Mouse (Mus musculus) MEL (cell line): Measurements from ENCODE around the gene Srcap. TPM values are rescaled to one million over a fixed set of nuclear protein-coding genes. Genes with fewer than 3 reads are reported as not detected.

Experiments
- DNase-seq: peaks from one replicate; pipeline ENCODE4 v3.0.0; 2011; ENCODE audit warnings: low read depth, low spot score
- H3K27ac ChIP-seq: 2 replicates; pipeline ENCODE4 v1.5.1; 2012; ENCODE audit warnings: low read depth, mild to moderate bottlenecking, control low read depth, low read length, moderate library complexity; ENCODE audit not compliant: control insufficient read depth
- H3K27me3 ChIP-seq, 2 experiments: fragments of 150-350 bp in 1 of 2; sonication (generic) in 1 of 2; 2 replicates each; pipeline ENCODE4 v1.6.1; 2012; ENCODE audit warnings: low read length in 2 of 2, mild to moderate bottlenecking in 2 of 2, improper control_type of control experiment in 1 of 2, moderate library complexity in 1 of 2; ENCODE audit not compliant: insufficient read depth in 2 of 2, control insufficient read depth in 1 of 2
- H3K36me3 ChIP-seq, 2 experiments: 2 replicates each; pipeline ENCODE4 v1.6.1; 2012 to 2014; ENCODE audit warnings: low read length in 2 of 2, improper control_type of control experiment in 1 of 2, inconsistent platforms in 1 of 2, mild to moderate bottlenecking in 1 of 2; ENCODE audit not compliant: insufficient read depth in 2 of 2, control insufficient read depth in 1 of 2
- H3K4me1 ChIP-seq, 2 experiments: fragments of 150-350 bp in 1 of 2; sonication (generic) in 1 of 2; 2 replicates each; pipeline ENCODE4 v1.6.1; 2012; ENCODE audit warnings: low read length in 2 of 2, improper control_type of control experiment in 1 of 2, mild to moderate bottlenecking in 1 of 2; ENCODE audit not compliant: insufficient read depth in 2 of 2, control insufficient read depth in 1 of 2
- H3K4me3 ChIP-seq, 2 experiments: fragments of 150-350 bp in 1 of 2; sonication (generic) in 1 of 2; 2 replicates each; pipeline ENCODE4 v1.5.1; 2012; ENCODE audit warnings: low read depth in 2 of 2, low read length in 2 of 2, mild to moderate bottlenecking in 2 of 2, moderate library complexity in 2 of 2, control low read depth in 1 of 2, improper control_type of control experiment in 1 of 2; ENCODE audit not compliant: control insufficient read depth in 1 of 2, insufficient read depth in 1 of 2
- H3K79me2 ChIP-seq: 2 replicates; pipeline ENCODE4 v1.6.1; 2012; ENCODE audit warnings: mild to moderate bottlenecking, low read length, moderate library complexity; ENCODE audit not compliant: control insufficient read depth, poor library complexity, insufficient read depth
- H3K9ac ChIP-seq: 2 replicates; pipeline ENCODE4 v1.6.1; 2012; ENCODE audit warnings: low read depth, mild to moderate bottlenecking, control low read depth, low read length, moderate library complexity; ENCODE audit not compliant: control insufficient read depth, poor library complexity, severe bottlenecking
- H3K9me3 ChIP-seq: fragments of 150-350 bp; sonication (generic); replicated peaks from 2 replicates; pipeline ENCODE4 v1.6.1; 2012; ENCODE audit warnings: mild to moderate bottlenecking, low read length, improper control_type of control experiment, moderate library complexity; ENCODE audit not compliant: insufficient read depth
- BHLHE40 ChIP-seq: IDR thresholded peaks from 2 replicates; pipeline ENCODE4 v1.6.1; 2012; ENCODE audit warnings: low read depth, mild to moderate bottlenecking, inconsistent platforms, low read length, improper control_type of control experiment, borderline replicate concordance
- CHD1 ChIP-seq: IDR thresholded peaks from 2 replicates; pipeline ENCODE4 v1.6.1; 2012; ENCODE audit warnings: low read depth, mild to moderate bottlenecking, inconsistent platforms, low read length, improper control_type of control experiment
- CHD2 ChIP-seq: IDR thresholded peaks from 2 replicates; pipeline ENCODE4 v1.6.1; 2011; ENCODE audit warnings: low read length, improper control_type of control experiment
- CTCF ChIP-seq, 3 experiments: IDR thresholded peaks in 2 of 3; conservative IDR thresholded peaks in 1 of 3; 2 replicates each; pipeline ENCODE4 v1.5.1; 2011 to 2012; ENCODE audit warnings: low read length in 3 of 3, low read depth in 2 of 3, mild to moderate bottlenecking in 2 of 3, improper control_type of control experiment in 1 of 3, inconsistent platforms in 1 of 3, mixed read lengths in 1 of 3, moderate library complexity in 1 of 3; ENCODE audit not compliant: control insufficient read depth in 1 of 3, insufficient read depth in 1 of 3, poor library complexity in 1 of 3, severe bottlenecking in 1 of 3
- E2F4 ChIP-seq: IDR thresholded peaks from 2 replicates; pipeline ENCODE4 v1.6.1; 2011; ENCODE audit warnings: low read depth, low read length, improper control_type of control experiment, borderline replicate concordance
- ELF1 ChIP-seq: IDR thresholded peaks from 2 replicates; pipeline ENCODE4 v1.6.1; 2014; ENCODE audit warnings: low read depth, mild to moderate bottlenecking, inconsistent platforms, low read length, improper control_type of control experiment, moderate library complexity
- EP300 ChIP-seq, 2 experiments: IDR thresholded peaks; 2 replicates each; pipeline ENCODE4 v1.6.1; 2011; ENCODE audit warnings: improper control_type of control experiment in 2 of 2, low read length in 2 of 2, low read depth in 1 of 2, mild to moderate bottlenecking in 1 of 2
- GABPA ChIP-seq: IDR thresholded peaks from 2 replicates; pipeline ENCODE4 v1.6.1; 2012; ENCODE audit warnings: low read depth, mild to moderate bottlenecking, inconsistent platforms, low read length, improper control_type of control experiment, moderate library complexity
- GATA1 ChIP-seq: IDR thresholded peaks from 2 replicates; pipeline ENCODE4 v1.6.1; 2011; ENCODE audit warnings: low read depth, low read length, improper control_type of control experiment
- HCFC1 ChIP-seq: IDR thresholded peaks from 2 replicates; pipeline ENCODE4 v1.6.1; 2012; ENCODE audit warnings: low read depth, mild to moderate bottlenecking, inconsistent platforms, low read length, improper control_type of control experiment, moderate library complexity
- JUND ChIP-seq: IDR thresholded peaks from 2 replicates; pipeline ENCODE4 v1.6.1; 2011; ENCODE audit warnings: low read depth, mild to moderate bottlenecking, improper control_type of control experiment, low read length
- KAT2A ChIP-seq: conservative IDR thresholded peaks from 2 replicates; pipeline ENCODE4 v1.6.1; 2012; ENCODE audit warnings: low read depth, low read length, improper control_type of control experiment, inconsistent platforms
- MAFK ChIP-seq: IDR thresholded peaks from 2 replicates; pipeline ENCODE4 v1.6.1; 2011; ENCODE audit warnings: low read depth, mild to moderate bottlenecking, low read length, improper control_type of control experiment, borderline replicate concordance
- MAX ChIP-seq: IDR thresholded peaks from 2 replicates; pipeline ENCODE4 v1.6.1; 2011; ENCODE audit warnings: low read length, improper control_type of control experiment
- MAZ ChIP-seq: IDR thresholded peaks from 2 replicates; pipeline ENCODE4 v1.6.1; 2012; ENCODE audit warnings: low read depth, mild to moderate bottlenecking, inconsistent platforms, low read length, improper control_type of control experiment
- MEF2A ChIP-seq: IDR thresholded peaks from 2 replicates; pipeline ENCODE4 v1.6.1; 2014; ENCODE audit warnings: low read depth, mild to moderate bottlenecking, inconsistent platforms, low read length, improper control_type of control experiment; ENCODE audit not compliant: poor library complexity, insufficient replicate concordance, severe bottlenecking; ENCODE audit errors: extremely low read depth
- MXI1 ChIP-seq: IDR thresholded peaks from 2 replicates; pipeline ENCODE4 v1.6.1; 2011; ENCODE audit warnings: mild to moderate bottlenecking, low read depth, low read length, improper control_type of control experiment
- MYB ChIP-seq: IDR thresholded peaks from 2 replicates; pipeline ENCODE4 v1.6.1; 2011; ENCODE audit warnings: mild to moderate bottlenecking, low read depth, low read length, improper control_type of control experiment
- MYC ChIP-seq: IDR thresholded peaks from 2 replicates; pipeline ENCODE4 v1.6.1; 2011; ENCODE audit warnings: low read depth, mild to moderate bottlenecking, low read length, improper control_type of control experiment, moderate library complexity
- NELFE ChIP-seq: IDR thresholded peaks from 2 replicates; pipeline ENCODE4 v1.6.1; 2011; ENCODE audit warnings: low read depth, low read length, improper control_type of control experiment
- NRF1 ChIP-seq: IDR thresholded peaks from 2 replicates; pipeline ENCODE4 v1.6.1; 2014; ENCODE audit warnings: low read depth, mild to moderate bottlenecking, inconsistent platforms, low read length, improper control_type of control experiment, moderate library complexity; ENCODE audit not compliant: poor library complexity, insufficient read depth, severe bottlenecking
- POLR2A ChIP-seq, 2 experiments: IDR thresholded peaks; 2 replicates each; pipeline ENCODE4 v1.6.1; 2011 to 2012; ENCODE audit warnings: low read length in 2 of 2, mild to moderate bottlenecking in 2 of 2, control low read depth in 1 of 2, improper control_type of control experiment in 1 of 2, low read depth in 1 of 2, moderate library complexity in 1 of 2; ENCODE audit not compliant: control insufficient read depth in 1 of 2, insufficient read depth in 1 of 2, poor library complexity in 1 of 2
- POLR2AphosphoS2 ChIP-seq: IDR thresholded peaks from 2 replicates; pipeline ENCODE4 v1.6.1; 2011; ENCODE audit warnings: low read length, improper control_type of control experiment
- RAD21 ChIP-seq: IDR thresholded peaks from 2 replicates; pipeline ENCODE4 v1.6.1; 2011; ENCODE audit warnings: mild to moderate bottlenecking, low read depth, low read length, improper control_type of control experiment
- RCOR1 ChIP-seq: IDR thresholded peaks from 2 replicates; pipeline ENCODE4 v1.6.1; 2012; ENCODE audit warnings: low read depth, mild to moderate bottlenecking, inconsistent platforms, low read length, improper control_type of control experiment
- SIN3A ChIP-seq: IDR thresholded peaks from 2 replicates; pipeline ENCODE4 v1.6.1; 2012; ENCODE audit warnings: low read length, improper control_type of control experiment, inconsistent platforms
- TAL1 ChIP-seq: IDR thresholded peaks from 2 replicates; pipeline ENCODE4 v1.6.1; 2012; ENCODE audit warnings: mild to moderate bottlenecking, inconsistent platforms, low read length, moderate library complexity, mixed read lengths
- TBP ChIP-seq: IDR thresholded peaks from 2 replicates; pipeline ENCODE4 v1.8.0; 2011; ENCODE audit warnings: low read depth, low read length, improper control_type of control experiment
- TCF12 ChIP-seq: IDR thresholded peaks from 2 replicates; pipeline ENCODE4 v1.6.1; 2014; ENCODE audit warnings: low read depth, mild to moderate bottlenecking, inconsistent platforms, low read length, improper control_type of control experiment, moderate library complexity
- UBTF ChIP-seq: IDR thresholded peaks from 2 replicates; pipeline ENCODE4 v1.6.1; 2012; ENCODE audit warnings: low read depth, mild to moderate bottlenecking, inconsistent platforms, low read length, improper control_type of control experiment, moderate library complexity, borderline replicate concordance; ENCODE audit not compliant: insufficient read depth
- USF1 ChIP-seq: IDR thresholded peaks from 2 replicates; pipeline ENCODE4 v1.6.1; 2014; ENCODE audit warnings: low read depth, mild to moderate bottlenecking, inconsistent platforms, low read length, improper control_type of control experiment, moderate library complexity
- USF2 ChIP-seq, 2 experiments: IDR thresholded peaks; 2 replicates each; pipeline ENCODE4 v1.6.1; 2011 to 2012; ENCODE audit warnings: improper control_type of control experiment in 2 of 2, low read length in 2 of 2, borderline replicate concordance in 1 of 2, inconsistent platforms in 1 of 2, low read depth in 1 of 2, mild to moderate bottlenecking in 1 of 2; ENCODE audit not compliant: insufficient read depth in 1 of 2
- ZKSCAN1 ChIP-seq: IDR thresholded peaks from 2 replicates; pipeline ENCODE4 v1.6.1; 2012; ENCODE audit warnings: low read depth, mild to moderate bottlenecking, inconsistent platforms, low read length, improper control_type of control experiment, moderate library complexity
- ZMIZ1 ChIP-seq: IDR thresholded peaks from 2 replicates; pipeline ENCODE4 v1.6.1; 2012; ENCODE audit warnings: low read depth, mild to moderate bottlenecking, inconsistent platforms, low read length, improper control_type of control experiment, moderate library complexity
- ZNF384 ChIP-seq: IDR thresholded peaks from 2 replicates; pipeline ENCODE4 v1.6.1; 2012; ENCODE audit warnings: low read depth, mild to moderate bottlenecking, inconsistent platforms, low read length, improper control_type of control experiment
- polyA plus RNA-seq, 2 experiments: library from polyadenylated mRNA; stranded (reverse) in 1 of 2; unstranded in 1 of 2; fragments of >175 nt in 1 of 2; fragments of >200 nt in 1 of 2; gene quantifications; 2 replicates each; pipeline versions ENCODE4 v1.2.1 to v1.2.4; 2012; ENCODE audit warnings: low replicate concordance in 2 of 2, low read depth in 1 of 2; ENCODE audit not compliant: insufficient read length in 2 of 2, insufficient read depth in 1 of 2, missing spikeins in 1 of 2
- total RNA-seq: library from RNA; depleted of rRNA; stranded (reverse); fragments of 300-350 nt; gene quantifications from 2 replicates; pipeline ENCODE4 v1.2.3, GENCODE M21; 2012

Gene Srcap
- total and polyA plus RNA-seq, 3 experiments, result 20.3 to 45.1 (median 34.3) TPM

DNA sequence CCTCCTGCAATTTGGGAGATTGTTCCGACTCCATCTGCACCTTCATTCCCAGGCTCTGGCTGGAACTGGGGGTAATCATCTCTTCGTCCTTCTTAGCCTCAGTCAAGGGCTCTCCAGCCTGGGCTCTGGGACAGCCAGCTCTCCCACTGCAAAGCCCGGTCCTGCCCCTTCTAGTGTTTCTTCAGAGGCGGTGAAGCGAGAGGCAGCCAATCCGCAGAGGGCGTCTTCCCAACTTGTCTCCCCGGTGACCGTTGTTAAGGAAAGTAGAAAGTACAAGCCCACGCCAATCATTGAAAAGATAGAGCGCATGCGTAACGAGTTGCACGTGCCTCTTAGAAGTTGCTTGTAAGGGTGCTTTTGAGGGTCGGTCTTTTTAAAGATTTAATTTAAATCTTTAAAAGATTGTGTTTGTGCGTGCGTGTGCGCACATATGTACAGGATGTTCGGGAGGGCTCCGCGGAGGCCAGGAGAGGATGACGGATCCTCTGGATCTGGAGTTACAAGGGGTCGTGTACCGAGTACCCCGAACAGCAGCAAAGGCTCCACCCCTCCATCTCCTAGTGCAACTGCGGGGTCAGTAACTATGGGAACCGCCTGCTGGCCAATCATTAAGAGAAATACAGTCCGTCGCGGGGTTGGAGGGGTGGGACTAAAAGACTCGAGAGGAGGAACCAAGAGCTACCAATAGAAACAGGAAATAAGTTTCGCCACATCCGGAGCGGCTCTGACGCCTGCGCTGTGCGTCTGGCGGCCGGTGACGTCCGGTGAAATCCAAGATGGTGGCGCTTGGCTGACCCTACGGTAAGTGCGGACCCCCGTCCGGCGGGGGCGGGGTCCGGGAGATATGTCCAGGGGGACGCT is 76.5 kb downstream of the Srcap start, which contains the start of the genes Ccdc189 and Rnf40:
Gene Ccdc189 (minus strand): TSS at position 585 of the 861 bp plus-strand sequence.
Gene Rnf40 (plus strand): TSS at position 757 of the 861 bp plus-strand sequence.
- H3K27ac ChIP-seq, result peak within 1 kb of the TSS; percentile 62
- peaks cover 1 to 30% of the 10 kb centered on the region in 2 experiments; a peak in 3 of 4 replicates for H3K36me3 ChIP-seq
- peaks cover 6 to 33% of the 10 kb centered on the region in 2 experiments; a peak in 3 of 4 replicates for H3K4me1 ChIP-seq
- DNase-seq, result peak; percentile 99
- peak within 1 kb of the TSS; percentile 90 to 97 for H3K4me3 ChIP-seq
- H3K79me2 ChIP-seq, result peaks cover 12% of the 10 kb centered on the region
- H3K27me3 ChIP-seq, result no peaks in the 10 kb centered on the region
- no peaks in the 10 kb centered on the region for H3K9me3 ChIP-seq
- H3K9ac ChIP-seq, result peak within 1 kb of the TSS; percentile 87
- TF ChIP-seq CHD2 (no peak), USF1 (peak; percentile 75), MYC (peak; percentile 93), KAT2A (peak; percentile 30; the same call in 1 of the 2 replicates), MAX (peak; percentile 99), JUND (no peak), NELFE (peak; percentile 60), MXI1 (peak; percentile 99), E2F4 (no peak), POLR2A (IDR thresholded peaks at IDR 0.05; ENCODE audit: control insufficient read depth in 1 of 2, insufficient read depth in 1 of 2, low read depth in 1 of 2, low read length in 2 of 2, poor library complexity in 1 of 2) (peak; percentile 41 to 68), TAL1 (no peak), RCOR1 (no peak), CTCF (IDR thresholded peaks at IDR 0.05 in 2 of 3, conservative IDR thresholded peaks at IDR 0.05 in 1 of 3; ENCODE audit: control insufficient read depth in 1 of 3, insufficient read depth in 1 of 3, low read depth in 2 of 3, low read length in 3 of 3, poor library complexity in 1 of 3, severe bottlenecking in 1 of 3) (no peak), EP300 (IDR thresholded peaks at IDR 0.05; ENCODE audit: low read depth in 1 of 2, low read length in 2 of 2) (no peak), USF2 (IDR thresholded peaks at IDR 0.05; ENCODE audit: borderline replicate concordance in 1 of 2, insufficient read depth in 1 of 2, low read depth in 1 of 2, low read length in 2 of 2) (no peak), TCF12 (0 out of 2 replicates have a peak, but pooled peaks have one; percentile 21), UBTF (no peak), ELF1 (peak; percentile 76), MYB (no peak), GABPA (no peak), SIN3A (peak; percentile 99), HCFC1 (peak; percentile 87), ZMIZ1 (0 out of 2 replicates have a peak, but pooled peaks have one; percentile 49), GATA1 (no peak), RAD21 (no peak), ZKSCAN1 (no peak), CHD1 (no peak), MAZ (peak; percentile 48; the same call in 1 of the 2 replicates), BHLHE40 (peak; percentile 99), NRF1 (peak; percentile 85), MEF2A (no peak), POLR2AphosphoS2 (no peak; the same call in none of the 2 replicates), ZNF384 (no peak), MAFK (no peak), TBP (peak; percentile 72; the same call in 1 of the 2 replicates)
